Mouse (Mus musculus): ENCODE measurements around the gene 1700092M07Rik. TPM values are rescaled to one million over a fixed set of nuclear protein-coding genes. Genes with fewer than 3 reads are reported as not detected.
A peak's percentile ranks its signal among the peaks of the same experiment; 100 is the strongest.
"Not testable (repeated sequence)": the region's sequence is repeated elsewhere in the genome, so short reads cannot be mapped to it uniquely, and the experiment has no call there.

Gene 1700092M07Rik
- polyA plus RNA-seq, 1 experiment, result not detected

DNA sequence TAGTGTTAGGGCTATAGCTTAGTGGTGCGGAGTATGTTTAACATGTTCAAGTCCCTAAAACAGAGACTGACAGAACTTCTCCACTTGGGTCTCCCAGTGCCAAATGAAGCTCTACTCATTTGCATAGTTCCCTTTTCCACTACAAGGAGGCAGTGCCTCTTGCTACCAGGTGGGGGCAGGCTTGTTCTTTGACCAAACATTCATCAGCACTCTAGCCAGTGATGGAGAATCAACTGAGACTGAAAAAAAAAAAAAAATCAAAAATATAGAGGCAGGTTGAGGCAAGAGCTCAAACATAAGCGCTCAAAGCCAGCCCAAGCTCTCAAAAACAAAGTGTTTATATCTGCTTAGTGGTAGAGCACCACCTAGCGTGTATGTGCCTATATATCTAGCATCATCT lies 22.2 kb upstream of the 1700092M07Rik start:
- no peaks in the 10 kb centered on the region for H3K36me3 ChIP-seq (ENCODE audit: control insufficient read depth, insufficient read depth, low read length)
- peaks cover 19% of the 10 kb centered on the region; the same call in 1 of the 2 replicates for H3K4me1 ChIP-seq (ENCODE audit: control insufficient read depth, insufficient read depth, insufficient read length, low read length)
- TF ChIP-seq POLR2A (IDR thresholded peaks at IDR 0.05; ENCODE audit: low read depth, low read length), result no peak
- peak; percentile 21; the same call in 1 of the 2 replicates for TF ChIP-seq CTCF (IDR thresholded peaks at IDR 0.05; ENCODE audit: extremely low read depth, insufficient read length, insufficient replicate concordance, low read depth, low read length)
- no peaks in the 10 kb centered on the region for H3K27me3 ChIP-seq (ENCODE audit: control insufficient read depth, insufficient read depth, low read length)
- 64% methylated on average over 3 of the region's 3 CpGs for WGBS
- H3K4me3 ChIP-seq (ENCODE audit: low read depth, low read length), result no peak overlapping the region
- no peak overlapping the region for H3K27ac ChIP-seq (ENCODE audit: insufficient read depth, low read depth, low read length)

DNA sequence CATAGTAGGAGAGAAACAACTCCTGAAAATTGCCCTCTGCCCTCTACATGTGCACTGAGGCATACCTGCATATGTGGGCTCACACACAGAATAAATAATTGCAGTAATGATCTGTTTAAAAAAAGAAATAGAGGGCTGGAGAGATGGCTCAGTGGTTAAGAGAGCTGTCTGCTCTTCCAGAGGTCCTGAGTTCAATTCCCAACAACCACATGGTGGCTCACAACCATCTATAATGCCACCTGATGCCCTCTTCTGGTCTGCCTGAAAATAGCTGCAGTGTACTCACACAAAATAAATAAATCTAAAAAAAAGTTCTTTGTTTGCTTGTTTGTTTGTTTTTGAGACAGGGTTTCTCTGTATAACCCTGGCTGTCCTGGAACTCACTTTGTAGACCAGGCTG lies 21.5 kb upstream of the 1700092M07Rik start:
- peaks cover 19% of the 10 kb centered on the region; the same call in 1 of the 2 replicates for H3K4me1 ChIP-seq (ENCODE audit: control insufficient read depth, insufficient read depth, insufficient read length, low read length)
- H3K36me3 ChIP-seq (ENCODE audit: control insufficient read depth, insufficient read depth, low read length); H3K4me3 ChIP-seq (ENCODE audit: low read depth, low read length); H3K27me3 ChIP-seq (ENCODE audit: control insufficient read depth, insufficient read depth, low read length); H3K27ac ChIP-seq (ENCODE audit: insufficient read depth, low read depth, low read length): not testable (repeated sequence)

DNA sequence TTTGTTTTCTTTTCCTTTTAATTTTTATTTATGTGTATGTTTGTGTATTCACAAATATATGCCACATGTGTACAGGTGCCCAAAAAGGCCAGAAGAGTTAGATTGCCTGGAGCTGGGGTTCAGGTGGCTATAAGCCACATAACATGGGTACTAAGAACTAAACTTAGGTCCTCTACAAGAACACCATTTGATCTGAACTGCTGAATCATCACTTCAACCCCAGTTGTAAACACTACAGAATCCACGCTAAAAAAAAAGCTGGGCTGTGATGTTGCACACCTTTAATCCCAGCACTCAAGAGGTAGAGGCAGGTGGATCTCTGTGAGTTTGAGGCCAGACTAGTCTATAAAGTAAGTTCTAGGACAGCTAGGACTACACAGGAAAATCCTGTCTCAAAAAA lies 19.1 kb upstream of the 1700092M07Rik start:
- WGBS, result 41% methylated on average over 1 of the region's 1 CpGs

DNA sequence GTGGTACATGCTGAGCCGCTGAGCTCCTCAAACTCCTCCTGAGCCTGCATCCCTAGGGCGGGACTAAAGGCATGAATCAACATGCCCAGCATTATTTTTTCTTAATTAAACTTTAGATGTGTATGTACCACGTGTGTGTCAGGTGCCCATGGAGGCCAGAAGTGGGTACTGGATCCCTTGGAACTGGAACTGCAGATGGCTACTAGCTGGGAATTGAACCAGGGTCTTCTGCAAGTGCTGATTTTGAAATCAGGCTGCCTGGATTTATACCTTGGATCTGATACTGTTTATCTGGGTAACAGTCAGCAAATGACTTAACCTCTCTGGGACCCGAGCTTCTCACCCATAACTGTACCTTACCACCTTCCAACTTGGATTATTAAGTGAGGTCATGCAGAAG lies 18.5 kb upstream of the 1700092M07Rik start:
- TF ChIP-seq POLR2A (IDR thresholded peaks at IDR 0.05; ENCODE audit: low read depth, low read length) (no peak), CTCF (IDR thresholded peaks at IDR 0.05; ENCODE audit: extremely low read depth, insufficient read length, insufficient replicate concordance, low read depth, low read length) (no peak)
- WGBS, result 27% methylated on average over 4 of the region's 4 CpGs
- no peaks in the 10 kb centered on the region for H3K27me3 ChIP-seq (ENCODE audit: control insufficient read depth, insufficient read depth, low read length)
- H3K27ac ChIP-seq (ENCODE audit: insufficient read depth, low read depth, low read length), result no peak overlapping the region
- H3K4me1 ChIP-seq (ENCODE audit: control insufficient read depth, insufficient read depth, insufficient read length, low read length), result peaks cover 2% of the 10 kb centered on the region; the same call in 1 of the 2 replicates
- H3K4me3 ChIP-seq (ENCODE audit: low read depth, low read length), result no peak overlapping the region; the same call in 1 of the 2 replicates
- peaks cover 22% of the 10 kb centered on the region for H3K36me3 ChIP-seq (ENCODE audit: control insufficient read depth, insufficient read depth, low read length)

More for the DNA sequence above, 19.1 kb upstream of the 1700092M07Rik start:
- Histone ChIP-seq H3K4me1 (ENCODE audit: control insufficient read depth, insufficient read depth, insufficient read length, low read length) (peaks cover 6% of the 10 kb centered on the region; the same call in 1 of the 2 replicates), H3K36me3 (ENCODE audit: control insufficient read depth, insufficient read depth, low read length) (peaks cover 18% of the 10 kb centered on the region), H3K4me3 (ENCODE audit: low read depth, low read length) (no peak overlapping the region), H3K27me3 (ENCODE audit: control insufficient read depth, insufficient read depth, low read length) (no peaks in the 10 kb centered on the region), H3K27ac (ENCODE audit: insufficient read depth, low read depth, low read length) (no peak overlapping the region)
- TF ChIP-seq POLR2A (IDR thresholded peaks at IDR 0.05; ENCODE audit: low read depth, low read length) (no peak), CTCF (IDR thresholded peaks at IDR 0.05; ENCODE audit: extremely low read depth, insufficient read length, insufficient replicate concordance, low read depth, low read length) (no peak)

DNA sequence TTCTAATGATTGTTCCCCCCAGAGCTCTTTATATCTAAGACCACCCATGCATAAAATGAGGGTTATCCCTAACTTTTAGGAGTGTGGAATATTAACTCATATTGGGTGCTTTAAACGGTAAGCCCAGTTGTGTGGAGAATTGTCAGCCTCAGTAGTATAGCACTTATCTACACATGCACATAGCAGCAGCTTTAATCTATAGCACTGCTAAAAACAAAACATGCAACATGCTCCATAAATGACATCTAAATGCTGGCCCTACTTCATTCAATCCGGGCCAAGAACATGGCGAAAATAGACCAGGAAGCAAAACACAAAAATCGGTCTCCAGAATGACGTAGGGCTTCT lies 18.0 kb upstream of the 1700092M07Rik start:
- peak overlapping the region; percentile 98 for H3K27ac ChIP-seq (ENCODE audit: insufficient read depth, low read depth, low read length)
- H3K36me3 ChIP-seq (ENCODE audit: control insufficient read depth, insufficient read depth, low read length), result peaks cover 22% of the 10 kb centered on the region
- H3K4me3 ChIP-seq (ENCODE audit: low read depth, low read length), result peak overlapping the region; percentile 74
- peaks cover 1% of the 10 kb centered on the region; the same call in 1 of the 2 replicates for H3K4me1 ChIP-seq (ENCODE audit: control insufficient read depth, insufficient read depth, insufficient read length, low read length)
- H3K27me3 ChIP-seq (ENCODE audit: control insufficient read depth, insufficient read depth, low read length), result no peaks in the 10 kb centered on the region
- under 1% methylated on average over 5 of the region's 5 CpGs for WGBS
- TF ChIP-seq POLR2A (IDR thresholded peaks at IDR 0.05; ENCODE audit: low read depth, low read length), result no peak
- TF ChIP-seq CTCF (IDR thresholded peaks at IDR 0.05; ENCODE audit: extremely low read depth, insufficient read length, insufficient replicate concordance, low read depth, low read length), result no peak

DNA sequence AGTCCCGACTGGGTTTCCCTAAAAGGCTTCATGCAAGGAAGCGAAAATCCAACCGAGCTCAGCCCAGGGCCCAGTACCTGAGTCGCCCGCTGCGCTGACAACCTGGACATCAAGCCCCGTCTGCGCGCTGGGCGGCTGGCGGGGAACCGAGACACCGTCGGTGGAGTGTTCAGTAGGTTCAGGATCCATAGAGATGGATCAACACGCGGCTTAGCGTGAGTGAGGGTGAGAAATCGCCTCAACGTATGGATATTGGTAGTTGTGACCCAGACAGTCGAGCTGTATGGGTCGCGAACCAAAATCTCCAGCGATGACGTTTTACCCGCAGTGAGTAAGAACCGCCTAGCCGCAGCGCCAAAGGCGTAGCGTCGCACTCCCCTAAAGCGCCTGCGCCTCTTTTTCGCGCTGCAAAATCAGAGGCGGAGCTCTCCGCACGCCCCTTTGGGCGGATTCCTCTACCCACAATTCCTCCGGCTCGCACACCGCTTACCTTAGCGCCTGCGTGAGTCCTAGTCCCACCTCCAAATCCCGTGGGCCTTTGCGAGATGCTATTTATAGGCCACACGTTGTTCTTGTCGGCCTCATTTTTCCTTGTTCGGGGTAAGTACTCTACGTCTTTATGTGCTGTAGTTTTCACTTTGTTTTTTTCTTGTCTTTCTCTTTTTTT lies 17.5 kb upstream of the 1700092M07Rik start, which contains the start of gene Slc3a2:
TSS of gene Slc3a2 (minus strand) at position 463 of the 667 bp plus-strand sequence.
- peak; percentile 75 for TF ChIP-seq POLR2A (IDR thresholded peaks at IDR 0.05; ENCODE audit: low read depth, low read length)
- TF ChIP-seq CTCF (IDR thresholded peaks at IDR 0.05; ENCODE audit: extremely low read depth, insufficient read length, insufficient replicate concordance, low read depth, low read length), result no peak
- Histone ChIP-seq H3K27ac (ENCODE audit: insufficient read depth, low read depth, low read length) (peak within 1 kb of the TSS; percentile 98), H3K4me3 (ENCODE audit: low read depth, low read length) (peak within 1 kb of the TSS; percentile 74), H3K4me1 (ENCODE audit: control insufficient read depth, insufficient read depth, insufficient read length, low read length) (no peaks in the 10 kb centered on the region; the same call in 1 of the 2 replicates), H3K36me3 (ENCODE audit: control insufficient read depth, insufficient read depth, low read length) (peaks cover 22% of the 10 kb centered on the region), H3K27me3 (ENCODE audit: control insufficient read depth, insufficient read depth, low read length) (no peaks in the 10 kb centered on the region)
- WGBS, result under 1% methylated on average over 50 of the region's 50 CpGs

DNA sequence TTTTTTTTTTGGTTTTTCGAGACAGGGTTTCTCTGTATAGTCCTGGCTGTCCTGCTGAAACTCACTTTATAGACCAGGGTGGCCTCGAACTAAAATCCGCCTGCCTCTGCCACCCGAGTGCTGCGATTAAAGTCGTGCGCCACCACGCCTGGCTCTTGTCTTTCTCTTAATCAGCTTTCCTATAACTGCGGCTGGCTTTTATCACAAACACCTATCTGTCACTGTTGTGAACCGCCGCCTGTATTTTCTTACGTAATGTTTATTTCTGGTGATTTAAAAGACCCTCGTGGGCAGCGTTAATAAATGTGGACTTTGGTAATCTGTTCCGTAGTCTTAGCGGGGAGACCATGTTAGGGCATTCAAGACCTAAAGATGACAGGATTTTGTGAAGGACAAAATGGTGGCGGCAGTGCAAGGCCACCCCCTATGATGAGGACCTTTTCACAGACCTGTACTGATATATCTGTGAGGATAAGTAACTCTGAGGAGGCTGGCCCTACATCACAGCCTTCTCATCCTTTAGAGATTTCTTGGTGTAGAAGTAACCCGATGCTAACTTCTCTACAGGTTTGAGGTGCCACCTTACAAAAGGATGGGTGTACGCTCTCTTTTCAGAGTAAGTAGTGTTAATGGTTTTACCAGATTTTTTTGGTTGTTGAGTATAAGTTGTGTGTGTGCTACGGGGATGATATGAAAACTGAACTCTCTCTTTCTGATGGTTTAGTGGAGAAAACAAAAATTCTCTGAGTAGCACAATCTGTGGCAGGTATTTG lies 16.8 kb upstream of the 1700092M07Rik start:
- no peaks in the 10 kb centered on the region; the same call in 1 of the 2 replicates for H3K4me1 ChIP-seq (ENCODE audit: control insufficient read depth, insufficient read depth, insufficient read length, low read length)
- WGBS, result under 1% methylated on average over 20 of the region's 20 CpGs
- peak overlapping the region; percentile 89 for H3K27ac ChIP-seq (ENCODE audit: insufficient read depth, low read depth, low read length)
- no peak for TF ChIP-seq POLR2A (IDR thresholded peaks at IDR 0.05; ENCODE audit: low read depth, low read length)
- no peak for TF ChIP-seq CTCF (IDR thresholded peaks at IDR 0.05; ENCODE audit: extremely low read depth, insufficient read length, insufficient replicate concordance, low read depth, low read length)
- no peaks in the 10 kb centered on the region for H3K27me3 ChIP-seq (ENCODE audit: control insufficient read depth, insufficient read depth, low read length)
- H3K4me3 ChIP-seq (ENCODE audit: low read depth, low read length), result peak overlapping the region; percentile 74
- peaks cover 22% of the 10 kb centered on the region for H3K36me3 ChIP-seq (ENCODE audit: control insufficient read depth, insufficient read depth, low read length)

All from small intestine, adult 2 months (tissue).